Mouse (Mus musculus) thymus, adult 2 months (tissue): ENCODE results near the gene Gli3. TPM values are rescaled to one million over a fixed set of nuclear protein-coding genes. Genes with fewer than 3 reads are reported as not detected.

Experiments used
- DNase-seq: peaks from one replicate; pipeline ENCODE4 v3.0.0; 2021
- H3K27ac ChIP-seq: fragments of 200-500 bp; 2 replicates; pipeline ENCODE4 v1.5.1; 2012; ENCODE audit warnings: low read length, control low read depth; ENCODE audit not compliant: control insufficient read depth, insufficient read depth
- H3K27me3 ChIP-seq: fragments of 200-500 bp; 2 replicates; pipeline ENCODE4 v1.6.1; 2012; ENCODE audit warnings: mild to moderate bottlenecking, low read length, moderate library complexity, mixed read lengths; ENCODE audit not compliant: control insufficient read depth, insufficient read depth
- H3K36me3 ChIP-seq: fragments of 200-500 bp; 2 replicates; pipeline ENCODE4 v1.6.1; 2012; ENCODE audit warnings: mild to moderate bottlenecking, low read length, moderate library complexity; ENCODE audit not compliant: control insufficient read depth, insufficient read depth
- H3K4me1 ChIP-seq: fragments of 200-500 bp; replicated peaks from 2 replicates; pipeline ENCODE4 v1.6.1; 2012; ENCODE audit warnings: low read length; ENCODE audit not compliant: control insufficient read depth, insufficient read depth
- H3K4me3 ChIP-seq: fragments of 200-500 bp; 2 replicates; pipeline ENCODE4 v1.5.1; 2012; ENCODE audit warnings: mild to moderate bottlenecking, low read length, control low read depth, moderate library complexity; ENCODE audit not compliant: control insufficient read depth, insufficient read depth
- CTCF ChIP-seq: fragments of 200-500 bp; IDR thresholded peaks from 2 replicates; pipeline ENCODE4 v1.5.1; 2012; ENCODE audit warnings: mild to moderate bottlenecking, control low read depth, low read length, moderate library complexity, borderline replicate concordance; ENCODE audit not compliant: control insufficient read depth, poor library complexity, insufficient read depth; ENCODE audit errors: extremely low read depth
- POLR2A ChIP-seq: fragments of 200-500 bp; IDR thresholded peaks from 2 replicates; pipeline ENCODE4 v1.6.1; 2012; ENCODE audit warnings: mild to moderate bottlenecking, low read length, control low read depth, moderate library complexity; ENCODE audit not compliant: control insufficient read depth, poor library complexity, insufficient read depth; ENCODE audit errors: extremely low read depth
- WGBS: fragments of 180-500 bp; shearing (Covaris S2); methylation state at CpG from one replicate; pipeline ENCODE4 v1.1.7; 2018; 5-methylcytosine and 5-hydroxymethylcytosine counted together
- polyA plus RNA-seq: library from polyadenylated mRNA; depleted of rRNA; stranded (reverse); fragments of >200 nt; gene quantifications from 2 replicates; pipeline ENCODE4 v1.2.3, GENCODE M21; 2012

The Gli3 gene
- polyA plus RNA-seq, 1 experiment: 2.3 TPM

- no peaks in the 10 kb centered on the region for H3K27me3 ChIP-seq
- H3K27ac ChIP-seq: no peak overlapping the region
- no peak overlapping the region for H3K4me3 ChIP-seq
- 64% methylated on average over 8 of the region's 8 CpGs for WGBS
- H3K4me1 ChIP-seq: no peaks in the 10 kb centered on the region
- no peaks in the 10 kb centered on the region for H3K36me3 ChIP-seq
- TF ChIP-seq POLR2A (no peak), CTCF (no peak)
- no peak for DNase-seq
Observed at GRCm38 (mm10) chr13:15714726-15715437, 251.8 kb downstream of the Gli3 start.

GRCm38 (mm10) chr13:15721446-15721845 is 258.4 kb downstream of the Gli3 start:
- no peaks in the 10 kb centered on the region for H3K27me3 ChIP-seq
- no peaks in the 10 kb centered on the region for H3K36me3 ChIP-seq
- TF ChIP-seq POLR2A (no peak), CTCF (no peak)
- no peak overlapping the region for H3K27ac ChIP-seq
- no peaks in the 10 kb centered on the region for H3K4me1 ChIP-seq
- no peak overlapping the region for H3K4me3 ChIP-seq
- DNase-seq: no peak
- 64% methylated on average over 1 of the region's 1 CpGs for WGBS

GRCm38 (mm10) chr13:15722766-15723379 is 259.8 kb downstream of the Gli3 start:
- Histone ChIP-seq H3K27me3 (no peaks in the 10 kb centered on the region), H3K4me1 (no peaks in the 10 kb centered on the region), H3K4me3 (no peak overlapping the region), H3K36me3 (no peaks in the 10 kb centered on the region), H3K27ac (no peak overlapping the region)
- no peak for TF ChIP-seq CTCF
- no peak for TF ChIP-seq POLR2A
- 16% methylated on average over 1 of the region's 1 CpGs for WGBS
- no peak for DNase-seq

- no peak for DNase-seq
- Histone ChIP-seq H3K27ac (no peak overlapping the region), H3K27me3 (no peaks in the 10 kb centered on the region), H3K4me3 (no peak overlapping the region), H3K4me1 (no peaks in the 10 kb centered on the region), H3K36me3 (no peaks in the 10 kb centered on the region)
- TF ChIP-seq CTCF (no peak), POLR2A (no peak)
- 94% methylated on average over 10 of the region's 10 CpGs for WGBS
Observed at GRCm38 (mm10) chr13:15724723-15725122, 261.7 kb downstream of the Gli3 start.

- DNase-seq: no peak
- WGBS: 73% methylated on average over 1 of the region's 1 CpGs
- TF ChIP-seq CTCF: no peak
- TF ChIP-seq POLR2A: no peak
Observed at GRCm38 (mm10) chr13:15741771-15742170, 278.7 kb downstream of the Gli3 start.

GRCm38 (mm10) chr13:15742308-15742707 is 279.3 kb downstream of the Gli3 start:
- WGBS: 85% methylated on average over 3 of the region's 3 CpGs
- Histone ChIP-seq H3K27ac (no peak overlapping the region), H3K4me3 (no peak overlapping the region), H3K27me3 (no peaks in the 10 kb centered on the region), H3K36me3 (no peaks in the 10 kb centered on the region), H3K4me1 (no peaks in the 10 kb centered on the region)
- TF ChIP-seq CTCF (no peak), POLR2A (no peak)
- DNase-seq: no peak

More at GRCm38 (mm10) chr13:15741771-15742170, 278.7 kb downstream of the Gli3 start:
- H3K4me3 ChIP-seq: no peak overlapping the region
- H3K36me3 ChIP-seq: no peaks in the 10 kb centered on the region
- H3K27ac ChIP-seq: no peak overlapping the region
- H3K27me3 ChIP-seq: no peaks in the 10 kb centered on the region
- no peaks in the 10 kb centered on the region for H3K4me1 ChIP-seq
